Mouse (Mus musculus) mesoderm, embryonic 11.5 days (tissue): Measurements from ENCODE around the gene Fgfr2.
A peak's percentile ranks its signal among the peaks of the same experiment; 100 is the strongest.

Experiments used
- DNase-seq: peaks from one replicate; pipeline ENCODE4 v3.0.0-alpha.2; 2012; ENCODE audit warnings: low read depth, low spot score

Gene Fgfr2

GRCm38 (mm10) chr7:131777461-131778270 is 1345.5 kb downstream of the Fgfr2 start:
- peak; percentile 76 for DNase-seq

- no peak for DNase-seq
Observed at GRCm38 (mm10) chr7:131776191-131776752, 1346.9 kb downstream of the Fgfr2 start.

- DNase-seq: no peak
Observed at GRCm38 (mm10) chr7:131757922-131758321, 1365.2 kb downstream of the Fgfr2 start.

- peak; percentile 15 for DNase-seq
Observed at GRCm38 (mm10) chr7:131747152-131748010, 1375.8 kb downstream of the Fgfr2 start.

- peak; percentile 14 for DNase-seq
Observed at GRCm38 (mm10) chr7:131746752-131747151, 1376.4 kb downstream of the Fgfr2 start.

- DNase-seq: no peak
Observed at GRCm38 (mm10) chr7:131743193-131743592, 1380.0 kb downstream of the Fgfr2 start.

- DNase-seq: peak; percentile 18
Observed at GRCm38 (mm10) chr7:131722783-131723575, 1400.2 kb downstream of the Fgfr2 start.

- DNase-seq: no peak
Observed at GRCm38 (mm10) chr7:131722316-131722715, 1400.8 kb downstream of the Fgfr2 start.

- no peak for DNase-seq
Observed at GRCm38 (mm10) chr7:131718280-131718679, 1404.9 kb downstream of the Fgfr2 start.

GRCm38 (mm10) chr7:131713076-131713475 is 1410.1 kb downstream of the Fgfr2 start:
- DNase-seq: no peak

GRCm38 (mm10) chr7:131696889-131697288 is 1426.3 kb downstream of the Fgfr2 start:
- peak; percentile 39 for DNase-seq

- no peak for DNase-seq
Observed at GRCm38 (mm10) chr7:131687324-131687723, 1435.8 kb downstream of the Fgfr2 start.

- no peak for DNase-seq
Observed at GRCm38 (mm10) chr7:131677126-131677525, 1446.0 kb downstream of the Fgfr2 start.

- peak; percentile 34 for DNase-seq
Observed at GRCm38 (mm10) chr7:131670586-131670985, 1452.6 kb downstream of the Fgfr2 start.

- DNase-seq: no peak
Observed at GRCm38 (mm10) chr7:131669326-131669725, 1453.8 kb downstream of the Fgfr2 start.

- DNase-seq: no peak
Observed at GRCm38 (mm10) chr7:131660726-131661125, 1462.4 kb downstream of the Fgfr2 start.

GRCm38 (mm10) chr7:131656017-131656416 is 1467.1 kb downstream of the Fgfr2 start:
- no peak for DNase-seq

GRCm38 (mm10) chr7:131653416-131653815 is 1469.7 kb downstream of the Fgfr2 start:
- DNase-seq: no peak

GRCm38 (mm10) chr7:131651921-131652694 is 1471.0 kb downstream of the Fgfr2 start:
- DNase-seq: no peak

GRCm38 (mm10) chr7:131650277-131650676 is 1472.9 kb downstream of the Fgfr2 start:
- DNase-seq: no peak

GRCm38 (mm10) chr7:131648276-131648675 is 1474.9 kb downstream of the Fgfr2 start:
- peak; percentile 37 for DNase-seq
